Mouse (Mus musculus) left cerebral cortex, postnatal 4 days (tissue): Measurements from ENCODE around the gene Mta1. TPM values are rescaled to one million over a fixed set of nuclear protein-coding genes. Genes with fewer than 3 reads are reported as not detected.
A peak's percentile ranks its signal among the peaks of the same experiment; 100 is the strongest.

Source experiments
- DNase-seq: peaks from one replicate; pipeline ENCODE4 v3.0.0-alpha.2; 2022
- intact Hi-C: fragments of 180-260 bp; cut with DNase I; formaldehyde crosslinking; loops from one replicate; pipeline ENCODE4 v1.15.1; 2025
- total RNA-seq, 2 experiments: library from RNA; stranded (reverse); gene quantifications; 2 replicates each; pipeline ENCODE4 v1.2.3; 2021

Gene Mta1
- total RNA-seq, 2 experiments from 2014 or later, result 103 to 105 TPM

GRCm38 (mm10) chr12:113133260-113133659, 35.2 kb downstream of the Mta1 start:
- intact Hi-C loops, result no loop called here
- DNase-seq, result no peak

- DNase-seq, result no peak
- intact Hi-C loops, result no loop called here
Measured at GRCm38 (mm10) chr12:113133861-113134403, 35.9 kb downstream of the Mta1 start.

- no peak for DNase-seq
- intact Hi-C loops, result no loop called here
Measured at GRCm38 (mm10) chr12:113134502-113134901, 36.4 kb downstream of the Mta1 start.

GRCm38 (mm10) chr12:113135401-113135800, 37.3 kb downstream of the Mta1 start:
- intact Hi-C loops, result no loop called here
- DNase-seq, result no peak

GRCm38 (mm10) chr12:113136492-113137020, 38.5 kb downstream of the Mta1 start:
- intact Hi-C loops, result no loop called here
- DNase-seq, result no peak

GRCm38 (mm10) chr12:113137260-113138213, 39.5 kb downstream of the Mta1 start:
- no peak for DNase-seq
- intact Hi-C loops, result no loop called here

- intact Hi-C loops, result no loop called here
- no peak for DNase-seq
Measured at GRCm38 (mm10) chr12:113138291-113138690, 40.2 kb downstream of the Mta1 start.

GRCm38 (mm10) chr12:113138901-113139864, 41.1 kb downstream of the Mta1 start:
- DNase-seq, result no peak

GRCm38 (mm10) chr12:113139908-113140615, 42.0 kb downstream of the Mta1 start, which contains the start of gene Crip2:
TSS of gene Crip2 (plus strand) at chr12:113140236.
- DNase-seq, result peak; percentile 88
- intact Hi-C loops, result no loop called here

More at GRCm38 (mm10) chr12:113138901-113139864, 41.1 kb downstream of the Mta1 start:
- intact Hi-C loops, result no loop called here

- intact Hi-C loops, result no loop called here
- DNase-seq, result no peak
Measured at GRCm38 (mm10) chr12:113140616-113141411, 42.7 kb downstream of the Mta1 start.

- DNase-seq, result peak; percentile 69
- intact Hi-C loops, result no loop called here
Measured at GRCm38 (mm10) chr12:113141531-113141973, 43.5 kb downstream of the Mta1 start.

GRCm38 (mm10) chr12:113142021-113142975, 44.2 kb downstream of the Mta1 start:
- DNase-seq, result peak; percentile 68
- intact Hi-C loops, result no loop called here

- intact Hi-C loops, result no loop called here
- DNase-seq, result no peak
Measured at GRCm38 (mm10) chr12:113143164-113143563, 45.1 kb downstream of the Mta1 start.

- no peak for DNase-seq
- intact Hi-C loops, result no loop called here
Measured at GRCm38 (mm10) chr12:113144001-113144756, 46.1 kb downstream of the Mta1 start.

GRCm38 (mm10) chr12:113144886-113145285, 46.8 kb downstream of the Mta1 start:
- DNase-seq, result no peak
- intact Hi-C loops, result no loop called here

GRCm38 (mm10) chr12:113145591-113145990, 47.5 kb downstream of the Mta1 start:
- intact Hi-C loops, result no loop called here
- no peak for DNase-seq
